Mouse (Mus musculus) MEL (cell line): ENCODE measurements at regions not wholly inside any gene's neighbourhood (a gene's known extent, or its start where the extent isn't known, plus 50 kb on each side); places are given as distances from the start of the nearest gene placed in this dataset.

Experiments
- EP300 ChIP-seq, 2 experiments: IDR thresholded peaks; 2 replicates each; pipeline ENCODE4 v1.6.1; 2011; ENCODE audit warnings: improper control_type of control experiment in 2 of 2, low read length in 2 of 2, low read depth in 1 of 2, mild to moderate bottlenecking in 1 of 2
- RAD21 ChIP-seq: IDR thresholded peaks from 2 replicates; pipeline ENCODE4 v1.6.1; 2011; ENCODE audit warnings: mild to moderate bottlenecking, low read depth, low read length, improper control_type of control experiment

- TF ChIP-seq EP300 (IDR thresholded peaks at IDR 0.05; ENCODE audit: low read depth in 1 of 2, low read length in 2 of 2) (no peak), RAD21 (no peak)
These were observed 52.6 kb upstream of the Ptgfrn start for GRCm38 (mm10) chr3:101162536-101163159.
